Mouse (Mus musculus) ES-CJ7 (cell line): Measurements from ENCODE around the gene Lypd4.
A peak's percentile ranks its signal among the peaks of the same experiment; 100 is the strongest.

Source experiments
- DNase-seq: peaks from one replicate; pipeline ENCODE4 v3.0.0; 2011; ENCODE audit warnings: low read depth, low spot score

Lypd4 gene

GRCm38 (mm10) chr7:24889431-24890220 is 19.9 kb upstream of the Lypd4 start:
- no peak for DNase-seq

- DNase-seq = no peak
These were observed 17.4 kb upstream of the Lypd4 start for GRCm38 (mm10) chr7:24887096-24887495.

- no peak for DNase-seq
These were observed 16.5 kb upstream of the Lypd4 start for GRCm38 (mm10) chr7:24886308-24886633.

- DNase-seq = no peak
These were observed 15.9 kb upstream of the Lypd4 start for GRCm38 (mm10) chr7:24885468-24886307.

GRCm38 (mm10) chr7:24884693-24885291 is 15.1 kb upstream of the Lypd4 start:
- DNase-seq = no peak

GRCm38 (mm10) chr7:24883896-24884692 is 14.4 kb upstream of the Lypd4 start, which contains the start of gene Rps19:
TSS of gene Rps19 (plus strand) at chr7:24884371.
- peak; percentile 99 for DNase-seq

- DNase-seq = no peak
These were observed 12.9 kb upstream of the Lypd4 start for GRCm38 (mm10) chr7:24882416-24883199.

GRCm38 (mm10) chr7:24879620-24880019 is 9.9 kb upstream of the Lypd4 start:
- peak; percentile 98 for DNase-seq

GRCm38 (mm10) chr7:24877588-24877987 is 7.8 kb upstream of the Lypd4 start:
- DNase-seq = no peak

- DNase-seq = no peak
These were observed 661 bp downstream of the Lypd4 start for GRCm38 (mm10) chr7:24869080-24869479.

- no peak for DNase-seq
These were observed 5.6 kb downstream of the Lypd4 start for GRCm38 (mm10) chr7:24864156-24864555.

- no peak for DNase-seq
These were observed 6.9 kb downstream of the Lypd4 start for GRCm38 (mm10) chr7:24862853-24863252.

GRCm38 (mm10) chr7:24861913-24862312 is 7.8 kb downstream of the Lypd4 start, which contains the start of gene Gm9844:
TSS of gene Gm9844 (plus strand) at chr7:24862213.
- no peak for DNase-seq

GRCm38 (mm10) chr7:24859234-24859633 is 10.5 kb downstream of the Lypd4 start:
- DNase-seq = no peak

GRCm38 (mm10) chr7:24856460-24857120 is 13.2 kb downstream of the Lypd4 start:
- peak; percentile 39 for DNase-seq

GRCm38 (mm10) chr7:24853695-24854094 is 16.0 kb downstream of the Lypd4 start:
- peak; percentile 52 for DNase-seq

GRCm38 (mm10) chr7:24853233-24853563 is 16.5 kb downstream of the Lypd4 start:
- DNase-seq = no peak

- DNase-seq = peak; percentile 64
These were observed 17.0 kb downstream of the Lypd4 start for GRCm38 (mm10) chr7:24852557-24853232.

GRCm38 (mm10) chr7:24851596-24852325 is 18.0 kb downstream of the Lypd4 start:
- DNase-seq = no peak
